Mouse (Mus musculus) forebrain, postnatal 0 days (tissue): ENCODE measurements around the gene Il10ra. TPM values are rescaled to one million over a fixed set of nuclear protein-coding genes. Genes with fewer than 3 reads are reported as not detected.

Experiments
- ATAC-seq: fragments of 200-750 bp; cut with Nextera tagmentation; 2 replicates; pipeline ENCODE4 v1.8.0; 2017; ENCODE audit warnings: mild to moderate bottlenecking, moderate library complexity
- DNase-seq: peaks from one replicate; pipeline ENCODE4 v3.0.0-alpha.2; 2015
- H3K27ac ChIP-seq: fragments of 300-500 bp; sonication (generic); 2 replicates; pipeline ENCODE4 v1.5.1; 2014; ENCODE audit warnings: low read depth, mild to moderate bottlenecking, antibody characterized with exemption, low read length, moderate library complexity, mixed read lengths
- H3K27me3 ChIP-seq: fragments of 300-500 bp; sonication (generic); 2 replicates; pipeline ENCODE4 v1.6.1; 2014; ENCODE audit warnings: mild to moderate bottlenecking, low read length, mixed read lengths; ENCODE audit not compliant: insufficient read depth
- H3K36me3 ChIP-seq: fragments of 300-500 bp; sonication (generic); 2 replicates; pipeline ENCODE4 v1.6.1; 2014; ENCODE audit warnings: mild to moderate bottlenecking, moderate library complexity; ENCODE audit not compliant: insufficient read depth
- H3K4me1 ChIP-seq: fragments of 300-500 bp; sonication (generic); 2 replicates; pipeline ENCODE4 v1.6.1; 2014; ENCODE audit warnings: antibody characterized with exemption; ENCODE audit not compliant: insufficient read depth
- H3K4me2 ChIP-seq: fragments of 300-500 bp; sonication (generic); 2 replicates; pipeline ENCODE4 v1.6.1; 2014; ENCODE audit warnings: low read depth, mild to moderate bottlenecking, moderate library complexity
- H3K4me3 ChIP-seq: fragments of 300-500 bp; sonication (generic); 2 replicates; pipeline ENCODE4 v1.5.1; 2014; ENCODE audit warnings: low read depth, low read length, mixed read lengths
- H3K9ac ChIP-seq: fragments of 300-500 bp; sonication (generic); 2 replicates; pipeline ENCODE4 v1.6.1; 2014; ENCODE audit warnings: mild to moderate bottlenecking
- H3K9me3 ChIP-seq: fragments of 300-500 bp; sonication (generic); 2 replicates; pipeline ENCODE4 v1.6.1; 2016; ENCODE audit warnings: low read length
- CTCF ChIP-seq: sonication (generic); IDR thresholded peaks from 2 replicates; pipeline ENCODE4 v1.5.1; 2016; ENCODE audit warnings: antibody characterized with exemption, control low read depth, low read depth
- WGBS: fragments of 180-500 bp; shearing (Covaris S2); extraction: QIAGEN DNeasy Blood & Tissue Kit; methylation state at CpG from one replicate; pipeline ENCODE4 v1.1.7; 2014; 5-methylcytosine and 5-hydroxymethylcytosine counted together
- microRNA-seq, 2 experiments: library from miRNA; unstranded; fragments of <30 nt; microRNA quantifications; one replicate each; pipeline ENCODE4; 2016
- polyA plus RNA-seq: library from polyadenylated mRNA; unstranded; fragments of >200 nt; fragmentation: Nextera tagmentation; extraction: Ambion mirVana; gene quantifications from 2 replicates; pipeline ENCODE4 v1.2.1, GENCODE M21; 2015
- total RNA-seq: library from RNA; depleted of rRNA; stranded (reverse); fragments of >200 nt; gene quantifications from 2 replicates; pipeline ENCODE4 v1.2.3, GENCODE M21; 2014; rRNA removed

The Il10ra gene
- total and polyA plus RNA-seq, 2 experiments from 2014 or later: 0.46 to 1.6 TPM

GRCm38 (mm10) chr9:45221567-45221966, 47.4 kb downstream of the Il10ra start:
- TF ChIP-seq CTCF: peak; percentile 97
- ATAC-seq: peak; percentile 72

GRCm38 (mm10) chr9:45219644-45220043, 49.3 kb downstream of the Il10ra start:
- Histone ChIP-seq H3K4me2 (no peak overlapping the region), H3K27ac (no peak overlapping the region), H3K9ac (no peak overlapping the region), H3K4me1 (no peaks in the 10 kb centered on the region), H3K4me3 (no peak overlapping the region), H3K27me3 (no peaks in the 10 kb centered on the region), H3K36me3 (no peaks in the 10 kb centered on the region), H3K9me3 (no peaks in the 10 kb centered on the region)
- 84% methylated on average over 3 of the region's 3 CpGs for WGBS
- no peak for DNase-seq
- ATAC-seq: no peak
- TF ChIP-seq CTCF: no peak

More at GRCm38 (mm10) chr9:45221567-45221966, 47.4 kb downstream of the Il10ra start:
- Histone ChIP-seq H3K4me2 (no peak overlapping the region), H3K36me3 (no peaks in the 10 kb centered on the region), H3K27ac (no peak overlapping the region), H3K9ac (no peak overlapping the region), H3K4me3 (no peak overlapping the region), H3K4me1 (no peaks in the 10 kb centered on the region), H3K27me3 (no peaks in the 10 kb centered on the region), H3K9me3 (no peaks in the 10 kb centered on the region)
- WGBS: 13% methylated on average over 6 of the region's 6 CpGs
- DNase-seq: peak; percentile 93

- Histone ChIP-seq H3K36me3 (no peaks in the 10 kb centered on the region), H3K4me3 (no peak overlapping the region), H3K9me3 (no peaks in the 10 kb centered on the region), H3K9ac (no peak overlapping the region), H3K27me3 (no peaks in the 10 kb centered on the region), H3K4me2 (no peak overlapping the region), H3K27ac (no peak overlapping the region), H3K4me1 (no peaks in the 10 kb centered on the region)
- ATAC-seq (no peak), DNase-seq (no peak)
- TF ChIP-seq CTCF: no peak
- 70% methylated on average over 11 of the region's 11 CpGs for WGBS
Measured at GRCm38 (mm10) chr9:45215526-45216179, 53.3 kb downstream of the Il10ra start.

GRCm38 (mm10) chr9:45212001-45212400, 56.9 kb downstream of the Il10ra start:
- H3K36me3 ChIP-seq: no peaks in the 10 kb centered on the region
- H3K4me2 ChIP-seq: no peak overlapping the region
- no peak overlapping the region for H3K9ac ChIP-seq
- no peaks in the 10 kb centered on the region for H3K9me3 ChIP-seq
- ATAC-seq (no peak), DNase-seq (no peak)
- H3K4me3 ChIP-seq: no peak overlapping the region
- H3K4me1 ChIP-seq: no peaks in the 10 kb centered on the region
- TF ChIP-seq CTCF: no peak
- H3K27me3 ChIP-seq: no peaks in the 10 kb centered on the region
- no peak overlapping the region for H3K27ac ChIP-seq
- WGBS: 75% methylated on average over 6 of the region's 6 CpGs

GRCm38 (mm10) chr9:45207015-45207743, 61.8 kb downstream of the Il10ra start:
- TF ChIP-seq CTCF: no peak
- no peaks in the 10 kb centered on the region for H3K27me3 ChIP-seq
- no peak for ATAC-seq
- no peaks in the 10 kb centered on the region for H3K36me3 ChIP-seq
- H3K27ac ChIP-seq: no peak overlapping the region
- no peak for DNase-seq
- no peak overlapping the region for H3K4me3 ChIP-seq
- no peak overlapping the region for H3K9ac ChIP-seq
- H3K4me1 ChIP-seq: no peaks in the 10 kb centered on the region
- no peak overlapping the region for H3K4me2 ChIP-seq
- no peaks in the 10 kb centered on the region for H3K9me3 ChIP-seq
- 81% methylated on average over 7 of the region's 7 CpGs for WGBS

- no peak overlapping the region for H3K4me2 ChIP-seq
- WGBS: 79% methylated on average over 4 of the region's 4 CpGs
- H3K4me3 ChIP-seq: no peak overlapping the region
- ATAC-seq (no peak), DNase-seq (no peak)
- no peak for TF ChIP-seq CTCF
- no peaks in the 10 kb centered on the region for H3K9me3 ChIP-seq
- no peak overlapping the region for H3K27ac ChIP-seq
- H3K36me3 ChIP-seq: no peaks in the 10 kb centered on the region
- no peaks in the 10 kb centered on the region for H3K4me1 ChIP-seq
- H3K27me3 ChIP-seq: no peaks in the 10 kb centered on the region
- H3K9ac ChIP-seq: no peak overlapping the region
Measured at GRCm38 (mm10) chr9:45206121-45206520, 62.8 kb downstream of the Il10ra start.

GRCm38 (mm10) chr9:45205143-45205542, 63.8 kb downstream of the Il10ra start:
- 78% methylated on average over 5 of the region's 5 CpGs for WGBS
- no peak overlapping the region for H3K4me2 ChIP-seq
- H3K27me3 ChIP-seq: no peaks in the 10 kb centered on the region
- H3K4me1 ChIP-seq: no peaks in the 10 kb centered on the region
- no peak overlapping the region for H3K4me3 ChIP-seq
- no peaks in the 10 kb centered on the region for H3K9me3 ChIP-seq
- no peak overlapping the region for H3K9ac ChIP-seq
- no peaks in the 10 kb centered on the region for H3K36me3 ChIP-seq
- no peak overlapping the region for H3K27ac ChIP-seq
- DNase-seq (no peak), ATAC-seq (no peak)
- TF ChIP-seq CTCF: no peak

Small RNAs within 50 kb of the gene (microRNA-seq; reads per million reads assigned to microRNA genes)
- 0 reads per million in 2 experiments for gene Mir7086

Other genes starting within 250 kb of the Il10ra start
- gene Mpzl2, start 229.3 kb downstream of the Il10ra start, total RNA-seq: 2.2 and 4.6 TPM in 2 replicates
- gene Mpzl2, start 229.3 kb downstream of the Il10ra start, polyA plus RNA-seq: 2.0 and 2.3 TPM in 2 replicates
- 1.8 and 3.7 TPM in 2 replicates for gene Mpzl3, start 214.0 kb downstream of the Il10ra start, total RNA-seq
- gene Mpzl3, start 214.0 kb downstream of the Il10ra start, polyA plus RNA-seq: 0.62 and 1.1 TPM in 2 replicates
- gene Jaml, start 190.0 kb downstream of the Il10ra start, total RNA-seq: 0.23 TPM in 1 of 2 replicates, not detected in the other
- gene Jaml, start 190.0 kb downstream of the Il10ra start, polyA plus RNA-seq: 0.16 and 0.19 TPM in 2 replicates
- 8.6 and 11.5 TPM in 2 replicates for gene Scn2b, start 151.4 kb downstream of the Il10ra start, total RNA-seq
- gene Scn2b, start 151.4 kb downstream of the Il10ra start, polyA plus RNA-seq: 3.6 and 5.4 TPM in 2 replicates
- gene Scn4b, start 130.8 kb downstream of the Il10ra start, total RNA-seq: 0.43 and 0.69 TPM in 2 replicates
- gene Scn4b, start 130.8 kb downstream of the Il10ra start, polyA plus RNA-seq: 0.36 and 0.59 TPM in 2 replicates
- 0.38 TPM in 1 of 2 replicates, not detected in the other for gene BC049352, start 87.1 kb downstream of the Il10ra start, total RNA-seq
- gene BC049352, start 87.1 kb downstream of the Il10ra start, polyA plus RNA-seq: 0.28 and 0.47 TPM in 2 replicates
- gene Tmprss4, start 65.1 kb downstream of the Il10ra start, total RNA-seq: not detected in 2 replicates
- not detected in 2 replicates for gene Tmprss4, start 65.1 kb downstream of the Il10ra start, polyA plus RNA-seq
- not detected in 2 replicates for gene Tmprss13, start 50.0 kb upstream of the Il10ra start, total RNA-seq
- 0.05 TPM in 1 of 2 replicates, not detected in the other for gene Tmprss13, start 50.0 kb upstream of the Il10ra start, polyA plus RNA-seq
- 412 and 499 TPM in 2 replicates for gene Fxyd6, start 101.0 kb upstream of the Il10ra start, total RNA-seq
- 739 and 836 TPM in 2 replicates for gene Fxyd6, start 101.0 kb upstream of the Il10ra start, polyA plus RNA-seq
- gene Fxyd2, start 130.5 kb upstream of the Il10ra start, total RNA-seq: 22.6 and 22.7 TPM in 2 replicates
- gene Fxyd2, start 130.5 kb upstream of the Il10ra start, polyA plus RNA-seq: 15.9 and 16.6 TPM in 2 replicates
- 28.9 and 42.6 TPM in 2 replicates for gene Dscaml1, start 157.5 kb upstream of the Il10ra start, total RNA-seq
- gene Dscaml1, start 157.5 kb upstream of the Il10ra start, polyA plus RNA-seq: 13.4 and 19.6 TPM in 2 replicates